ENCODE assay signal across 13 mouse cellular contexts in the genomic region with DNA sequence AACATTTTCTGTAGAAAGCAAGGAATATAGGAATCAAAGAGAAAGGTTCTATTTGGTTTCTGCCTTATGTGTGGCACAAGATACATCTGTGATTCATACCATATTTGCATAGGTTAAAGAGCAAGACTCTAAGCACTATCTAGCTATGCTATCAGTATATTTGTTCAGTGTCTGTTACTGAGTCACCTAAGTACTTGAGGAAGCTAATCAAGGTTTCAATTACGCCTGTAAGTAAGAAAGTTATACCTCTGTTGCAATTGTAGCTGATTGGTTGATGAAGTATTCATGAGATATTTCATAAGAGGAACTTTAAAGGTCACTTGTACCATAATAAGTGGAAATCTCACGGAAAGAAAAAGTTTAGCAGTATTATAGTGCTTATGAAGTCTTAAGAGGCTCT.
"Had no signal": no experiment of that assay in that cellular context is flagged by ENCODE, and none has a peak within 500 bp of the region (broad histone marks: within the 10 kb centered on the region; RNA-seq: fewer than 3 reads in every experiment).

No protein-coding gene starts in this region.

- H3K4me3 ChIP-seq: hindbrain, embryonic 15.5 days; left cerebral cortex, adult 2 months; limb, embryonic 15.5 days; liver, embryonic 12.5 days; midbrain, embryonic 13.5 days; neural tube, embryonic 12.5 days; stomach, embryonic 15.5 days had no signal

- H3K27me3 ChIP-seq: hindbrain, embryonic 15.5 days; limb, embryonic 15.5 days; liver, embryonic 12.5 days; midbrain, embryonic 13.5 days; neural tube, embryonic 12.5 days; stomach, embryonic 15.5 days had no signal

- DNase-seq: kidney, adult 9 months; kidney, postnatal 14 days; lung, embryonic 14.5 days; lung, postnatal 14 days; right cerebral cortex, postnatal 14 days; thymus, postnatal 36 days had no signal

- H3K36me3 ChIP-seq: hindbrain, embryonic 15.5 days; limb, embryonic 15.5 days; liver, embryonic 12.5 days; midbrain, embryonic 13.5 days; neural tube, embryonic 12.5 days; stomach, embryonic 15.5 days had no signal

- ATAC-seq: liver, embryonic 12.5 days; midbrain, embryonic 13.5 days had no signal

- H3K9me3 ChIP-seq: hindbrain, embryonic 15.5 days; limb, embryonic 15.5 days; liver, embryonic 12.5 days; neural tube, embryonic 12.5 days; stomach, embryonic 15.5 days had no signal

- H3K9ac ChIP-seq: hindbrain, embryonic 15.5 days; limb, embryonic 15.5 days; liver, embryonic 12.5 days; lung, embryonic 14.5 days; midbrain, embryonic 13.5 days; neural tube, embryonic 12.5 days; stomach, embryonic 15.5 days had no signal

- H3K27ac ChIP-seq: hindbrain, embryonic 15.5 days; left cerebral cortex, adult 2 months; limb, embryonic 15.5 days; liver, embryonic 12.5 days; midbrain, embryonic 13.5 days; neural tube, embryonic 12.5 days; stomach, embryonic 15.5 days had no signal

- H3K4me2 ChIP-seq: hindbrain, embryonic 15.5 days; limb, embryonic 15.5 days; liver, embryonic 12.5 days; lung, embryonic 14.5 days; midbrain, embryonic 13.5 days; neural tube, embryonic 12.5 days; stomach, embryonic 15.5 days had no signal

- H3K4me1 ChIP-seq: hindbrain, embryonic 15.5 days; limb, embryonic 15.5 days; liver, embryonic 12.5 days; midbrain, embryonic 13.5 days; neural tube, embryonic 12.5 days; stomach, embryonic 15.5 days had no signal
